Mouse (Mus musculus): Measurements from ENCODE around the gene Abcb7. TPM values are rescaled to one million over a fixed set of nuclear protein-coding genes. Genes with fewer than 3 reads are reported as not detected.
"Not testable (repeated sequence)": the region's sequence is repeated elsewhere in the genome, so short reads cannot be mapped to it uniquely, and the experiment has no call there.

Abcb7 gene
- polyA plus RNA-seq, 1 experiment from 2014 or later, result 3.2 TPM

- Histone ChIP-seq H3K4me3 (ENCODE audit: low read depth, low read length) (no peak overlapping the region), H3K9me3 (ENCODE audit: control insufficient read depth, low read length) (no peaks in the 10 kb centered on the region), H3K36me3 (ENCODE audit: control insufficient read depth, insufficient read depth, low read length) (no peaks in the 10 kb centered on the region), H3K4me2 (replicated peaks; ENCODE audit: low read depth) (no peak overlapping the region), H3K27me3 (ENCODE audit: control insufficient read depth, insufficient read depth, low read length) (no peaks in the 10 kb centered on the region), H3K4me1 (replicated peaks; ENCODE audit: control insufficient read depth, insufficient read depth) (no peaks in the 10 kb centered on the region), H3K9ac (ENCODE audit: low read length) (no peak overlapping the region), H3K27ac (replicated peaks) (no peak overlapping the region)
- TF ChIP-seq EP300 (optimal IDR thresholded peaks at IDR 0.05), result no peak
- no peak for TF ChIP-seq CTCF (IDR thresholded peaks at IDR 0.05; ENCODE audit: low read depth)
- no peak for DNase-seq (ENCODE audit: low spot score)
- no peak for ATAC-seq (ENCODE audit: low FRiP score, low TSS enrichment)
Measured at GRCm38 (mm10) chrX:104408137-104408536, 5.5 kb downstream of the Abcb7 start.

GRCm38 (mm10) chrX:104402463-104402862 lies 11.2 kb downstream of the Abcb7 start:
- ATAC-seq (ENCODE audit: low FRiP score, low TSS enrichment), result no peak
- Histone ChIP-seq H3K36me3 (ENCODE audit: control insufficient read depth, insufficient read depth, low read length) (no peaks in the 10 kb centered on the region), H3K27me3 (ENCODE audit: control insufficient read depth, insufficient read depth, low read length) (no peaks in the 10 kb centered on the region), H3K9me3 (ENCODE audit: control insufficient read depth, low read length) (no peaks in the 10 kb centered on the region), H3K4me2 (replicated peaks; ENCODE audit: low read depth) (no peak overlapping the region), H3K9ac (ENCODE audit: low read length) (no peak overlapping the region), H3K4me3 (ENCODE audit: low read depth, low read length) (no peak overlapping the region), H3K27ac (replicated peaks) (no peak overlapping the region), H3K4me1 (replicated peaks; ENCODE audit: control insufficient read depth, insufficient read depth) (no peaks in the 10 kb centered on the region)
- 73% methylated on average over 5 of the region's 5 CpGs for WGBS
- no peak for DNase-seq (ENCODE audit: low spot score)
- TF ChIP-seq CTCF (IDR thresholded peaks at IDR 0.05; ENCODE audit: low read depth), result no peak
- TF ChIP-seq EP300 (optimal IDR thresholded peaks at IDR 0.05), result no peak

- H3K4me3 ChIP-seq (ENCODE audit: low read depth, low read length), result no peak overlapping the region
- no peaks in the 10 kb centered on the region for H3K27me3 ChIP-seq (ENCODE audit: control insufficient read depth, insufficient read depth, low read length)
- H3K4me2 ChIP-seq (replicated peaks; ENCODE audit: low read depth), result no peak overlapping the region
- H3K36me3 ChIP-seq (ENCODE audit: control insufficient read depth, insufficient read depth, low read length), result no peaks in the 10 kb centered on the region
- no peak overlapping the region for H3K9ac ChIP-seq (ENCODE audit: low read length)
- 83% methylated on average over 1 of the region's 1 CpGs for WGBS
- no peak for DNase-seq (ENCODE audit: low spot score)
- TF ChIP-seq CTCF (IDR thresholded peaks at IDR 0.05; ENCODE audit: low read depth) (no peak), EP300 (optimal IDR thresholded peaks at IDR 0.05) (no peak)
- no peak overlapping the region for H3K27ac ChIP-seq (replicated peaks)
- H3K9me3 ChIP-seq (ENCODE audit: control insufficient read depth, low read length), result no peaks in the 10 kb centered on the region
- H3K4me1 ChIP-seq (replicated peaks; ENCODE audit: control insufficient read depth, insufficient read depth), result no peaks in the 10 kb centered on the region
- ATAC-seq (ENCODE audit: low FRiP score, low TSS enrichment), result 0 out of 2 replicates have a peak, but pooled peaks have one; percentile 54
Measured at GRCm38 (mm10) chrX:104401134-104401533, 12.5 kb downstream of the Abcb7 start.

- Histone ChIP-seq H3K4me2 (replicated peaks; ENCODE audit: low read depth) (no peak overlapping the region), H3K4me1 (replicated peaks; ENCODE audit: control insufficient read depth, insufficient read depth) (no peaks in the 10 kb centered on the region), H3K9ac (ENCODE audit: low read length) (no peak overlapping the region), H3K9me3 (ENCODE audit: control insufficient read depth, low read length) (no peaks in the 10 kb centered on the region), H3K27ac (replicated peaks) (no peak overlapping the region), H3K36me3 (ENCODE audit: control insufficient read depth, insufficient read depth, low read length) (no peaks in the 10 kb centered on the region), H3K27me3 (ENCODE audit: control insufficient read depth, insufficient read depth, low read length) (no peaks in the 10 kb centered on the region), H3K4me3 (ENCODE audit: low read depth, low read length) (no peak overlapping the region)
- WGBS, result 68% methylated on average over 1 of the region's 1 CpGs
- no peak for ATAC-seq (ENCODE audit: low FRiP score, low TSS enrichment)
- TF ChIP-seq CTCF (IDR thresholded peaks at IDR 0.05; ENCODE audit: low read depth) (no peak), EP300 (optimal IDR thresholded peaks at IDR 0.05) (no peak)
- no peak for DNase-seq (ENCODE audit: low spot score)
Measured at GRCm38 (mm10) chrX:104397526-104397925, 16.1 kb downstream of the Abcb7 start.

DNA sequence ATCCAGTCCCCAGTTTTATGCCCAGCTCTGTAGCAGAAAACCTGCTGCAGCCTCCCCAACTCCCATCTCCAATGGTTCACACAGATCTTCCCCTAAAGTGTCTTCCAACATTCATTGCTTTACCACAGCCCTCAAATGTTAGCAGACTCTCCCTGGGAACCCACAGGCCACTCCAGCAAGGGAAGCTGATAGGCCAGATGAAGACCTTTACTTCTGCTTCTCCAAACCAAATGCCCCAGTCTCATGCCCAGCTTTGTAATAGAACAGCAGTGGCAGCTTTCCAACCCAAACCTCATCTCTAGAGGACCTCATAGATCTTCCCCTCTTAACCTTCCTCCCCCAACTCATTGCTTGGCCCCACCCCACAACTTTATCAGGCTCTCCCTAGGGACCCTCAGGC lies 54.0 kb downstream of the Abcb7 start:
- Histone ChIP-seq H3K27ac (replicated peaks) (no peak overlapping the region), H3K9ac (ENCODE audit: low read length) (no peak overlapping the region), H3K27me3 (ENCODE audit: control insufficient read depth, insufficient read depth, low read length) (no peaks in the 10 kb centered on the region), H3K4me2 (replicated peaks; ENCODE audit: low read depth) (no peak overlapping the region), H3K4me3 (ENCODE audit: low read depth, low read length) (no peak overlapping the region), H3K4me1 (replicated peaks; ENCODE audit: control insufficient read depth, insufficient read depth) (no peaks in the 10 kb centered on the region), H3K9me3 (ENCODE audit: control insufficient read depth, low read length) (no peaks in the 10 kb centered on the region), H3K36me3 (ENCODE audit: control insufficient read depth, insufficient read depth, low read length) (no peaks in the 10 kb centered on the region)
- no peak for ATAC-seq (ENCODE audit: low FRiP score, low TSS enrichment)
- no peak for TF ChIP-seq EP300 (optimal IDR thresholded peaks at IDR 0.05)
- TF ChIP-seq CTCF (IDR thresholded peaks at IDR 0.05; ENCODE audit: low read depth), result no peak
- no peak for DNase-seq (ENCODE audit: low spot score)

DNA sequence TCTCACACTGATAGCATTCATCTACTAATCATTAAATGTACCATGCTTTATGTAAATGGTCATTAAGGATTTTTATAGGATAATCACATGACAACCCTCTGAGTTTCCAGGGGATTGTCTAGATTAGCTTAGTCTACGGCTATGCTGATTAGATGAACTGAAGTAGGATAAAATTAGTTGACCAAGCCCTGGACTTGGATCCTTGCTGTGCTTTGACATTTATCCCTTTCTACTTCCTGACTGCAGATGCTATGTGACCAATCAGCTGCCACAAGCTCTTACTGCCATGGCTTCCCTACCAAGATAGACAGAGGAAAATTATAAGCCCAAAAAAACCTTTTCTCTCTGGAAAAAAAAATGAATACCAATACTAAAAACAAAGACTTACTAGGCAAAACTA lies 57.8 kb downstream of the Abcb7 start:
- DNase-seq (ENCODE audit: low spot score) (no peak), ATAC-seq (ENCODE audit: low FRiP score, low TSS enrichment) (no peak)
- Histone ChIP-seq H3K4me2 (replicated peaks; ENCODE audit: low read depth) (no peak overlapping the region), H3K27me3 (ENCODE audit: control insufficient read depth, insufficient read depth, low read length) (no peaks in the 10 kb centered on the region), H3K27ac (replicated peaks) (no peak overlapping the region), H3K9me3 (ENCODE audit: control insufficient read depth, low read length) (no peaks in the 10 kb centered on the region), H3K4me3 (ENCODE audit: low read depth, low read length) (no peak overlapping the region), H3K4me1 (replicated peaks; ENCODE audit: control insufficient read depth, insufficient read depth) (no peaks in the 10 kb centered on the region), H3K9ac (ENCODE audit: low read length) (no peak overlapping the region), H3K36me3 (ENCODE audit: control insufficient read depth, insufficient read depth, low read length) (no peaks in the 10 kb centered on the region)
- WGBS, result 68% methylated on average over 1 of the region's 1 CpGs
- TF ChIP-seq CTCF (IDR thresholded peaks at IDR 0.05; ENCODE audit: low read depth), result no peak
- no peak for TF ChIP-seq EP300 (optimal IDR thresholded peaks at IDR 0.05)

GRCm38 (mm10) chrX:104348146-104348545 lies 65.5 kb downstream of the Abcb7 start:
- WGBS, result 89% methylated on average over 21 of the region's 31 CpGs
- not testable (repeated sequence) for H3K9me3 ChIP-seq (ENCODE audit: control insufficient read depth, low read length); H3K27me3 ChIP-seq (ENCODE audit: control insufficient read depth, insufficient read depth, low read length); H3K4me1 ChIP-seq (replicated peaks; ENCODE audit: control insufficient read depth, insufficient read depth); H3K4me3 ChIP-seq (ENCODE audit: low read depth, low read length); H3K27ac ChIP-seq (replicated peaks); H3K36me3 ChIP-seq (ENCODE audit: control insufficient read depth, insufficient read depth, low read length); H3K4me2 ChIP-seq (replicated peaks; ENCODE audit: low read depth); H3K9ac ChIP-seq (ENCODE audit: low read length); DNase-seq (ENCODE audit: low spot score)
- peak; percentile 66; the same call in 1 of the 2 replicates for ATAC-seq (ENCODE audit: low FRiP score, low TSS enrichment)
